ENCODE assay signal across 9 mouse cellular contexts in genomic region chr10:6916545-6917257, GRCm38 (mm10).
A peak's percentile ranks its signal among the peaks of the same experiment; 100 is the strongest.
DNase-seq lines count a peak whose midpoint lies in the region; ATAC-seq and TF ChIP-seq lines count a peak whose summit lies in the region.
"Had no signal": no experiment of that assay in that cellular context is flagged by ENCODE, and none has a peak within 500 bp of the region (broad histone marks: within the 10 kb centered on the region; RNA-seq: fewer than 3 reads in every experiment).

No protein-coding gene starts in this region.

- no peak for ATAC-seq in intestine, embryonic 14.5 days (replicated peaks; ENCODE audit: low FRiP score, low TSS enrichment, low read depth)
- ATAC-seq in intestine, postnatal 0 days = no peak
- ATAC-seq in embryonic facial prominence, embryonic 12.5 days (ENCODE audit: insufficient number of reproducible peaks, insufficient read depth, low FRiP score, low TSS enrichment) = no peak; the same call in 1 of the 2 replicates
- peak; percentile 93 for ATAC-seq in hindbrain, embryonic 16.5 days
- ATAC-seq in midbrain, embryonic 14.5 days (ENCODE audit: low FRiP score, low TSS enrichment) = peak; percentile 63; the same call in 1 of the 2 replicates

- H3K4me3 ChIP-seq in intestine, embryonic 14.5 days (ENCODE audit: low read depth, low read length) = no peak overlapping the region
- no peak overlapping the region for H3K4me3 ChIP-seq in intestine, postnatal 0 days (ENCODE audit: low read depth, low read length)
- H3K4me3 ChIP-seq in embryonic facial prominence, embryonic 12.5 days = no peak overlapping the region
- no peak overlapping the region for H3K4me3 ChIP-seq in hindbrain, embryonic 16.5 days (ENCODE audit: low read length)
- no peak overlapping the region for H3K4me3 ChIP-seq in midbrain, embryonic 14.5 days (replicated peaks; ENCODE audit: low read depth, low read length)
- H3K4me3 ChIP-seq: heart, embryonic 13.5 days had no signal

- no peak for DNase-seq in intestine, embryonic 14.5 days (ENCODE audit: low spot score)
- DNase-seq in left cerebral cortex, adult 9 months (ENCODE audit: low spot score in 2 of 2) = peak; percentile 83 to 89
- peak; percentile 81 for DNase-seq in midbrain, embryonic 14.5 days
- no peak for DNase-seq in testis, postnatal 14 days (ENCODE audit: low spot score)
- DNase-seq in gastrocnemius, postnatal 14 days = no peak

- peak overlapping the region; percentile 3; the same call in 1 of the 2 replicates for H3K4me2 ChIP-seq in intestine, embryonic 14.5 days (ENCODE audit: low read length)
- no peak overlapping the region for H3K4me2 ChIP-seq in intestine, postnatal 0 days (replicated peaks; ENCODE audit: low read depth)
- no peak overlapping the region; the same call in 1 of the 2 replicates for H3K4me2 ChIP-seq in embryonic facial prominence, embryonic 12.5 days (replicated peaks)
- H3K4me2 ChIP-seq in hindbrain, embryonic 16.5 days (ENCODE audit: low read length) = peak overlapping the region; percentile 44
- peak overlapping the region; percentile 26 for H3K4me2 ChIP-seq in midbrain, embryonic 14.5 days (ENCODE audit: low read length)
- H3K4me2 ChIP-seq: heart, embryonic 13.5 days had no signal

- no peaks in the 10 kb centered on the region for H3K27me3 ChIP-seq in intestine, embryonic 14.5 days (replicated peaks; ENCODE audit: control insufficient read depth, insufficient read depth, low read length)
- H3K27me3 ChIP-seq in intestine, postnatal 0 days (replicated peaks; ENCODE audit: control insufficient read depth, insufficient read depth, low read length) = no peaks in the 10 kb centered on the region
- no peaks in the 10 kb centered on the region for H3K27me3 ChIP-seq in embryonic facial prominence, embryonic 12.5 days
- no peaks in the 10 kb centered on the region for H3K27me3 ChIP-seq in hindbrain, embryonic 16.5 days (replicated peaks; ENCODE audit: control insufficient read depth, insufficient read depth, low read length)
- no peaks in the 10 kb centered on the region for H3K27me3 ChIP-seq in midbrain, embryonic 14.5 days (ENCODE audit: control insufficient read depth, insufficient read depth, low read length)
- H3K27me3 ChIP-seq: heart, embryonic 13.5 days had no signal

- intact Hi-C loops in gastrocnemius, postnatal 14 days (cut with DNase I; ENCODE audit: low total_unique reads) = no loop called here

- H3K4me1 ChIP-seq in intestine, embryonic 14.5 days (replicated peaks; ENCODE audit: control insufficient read depth, insufficient read depth, low read length) = no peaks in the 10 kb centered on the region
- 0 out of 2 replicates have a peak, but pooled peaks cover 2% of the 10 kb centered on the region for H3K4me1 ChIP-seq in intestine, postnatal 0 days (replicated peaks; ENCODE audit: control insufficient read depth, insufficient read depth, low read length)
- H3K4me1 ChIP-seq in embryonic facial prominence, embryonic 12.5 days = peaks cover 7% of the 10 kb centered on the region
- H3K4me1 ChIP-seq in hindbrain, embryonic 16.5 days (ENCODE audit: control insufficient read depth, insufficient read depth, low read depth, low read length) = peaks cover 7% of the 10 kb centered on the region
- H3K4me1 ChIP-seq in midbrain, embryonic 14.5 days (ENCODE audit: control insufficient read depth, insufficient read depth, low read length) = peaks cover 10% of the 10 kb centered on the region; the same call in 1 of the 2 replicates
- H3K4me1 ChIP-seq: heart, embryonic 13.5 days had no signal

- H3K9ac ChIP-seq in intestine, embryonic 14.5 days (ENCODE audit: low read length) = no peak overlapping the region
- H3K9ac ChIP-seq in intestine, postnatal 0 days (ENCODE audit: low read depth, low read length) = no peak overlapping the region
- no peak overlapping the region for H3K9ac ChIP-seq in embryonic facial prominence, embryonic 12.5 days
- no peak overlapping the region for H3K9ac ChIP-seq in hindbrain, embryonic 16.5 days (ENCODE audit: low read depth, low read length)
- H3K9ac ChIP-seq in midbrain, embryonic 14.5 days (replicated peaks; ENCODE audit: low read length) = no peak overlapping the region
- H3K9ac ChIP-seq: heart, embryonic 13.5 days had no signal

- 33% methylated on average over 6 of the region's 6 CpGs for WGBS in intestine, embryonic 14.5 days
- WGBS in intestine, postnatal 0 days = 34% methylated on average over 6 of the region's 6 CpGs
- 5% methylated on average over 6 of the region's 6 CpGs for WGBS in embryonic facial prominence, embryonic 12.5 days
- 9% methylated on average over 6 of the region's 6 CpGs for WGBS in hindbrain, embryonic 16.5 days
- 1% methylated on average over 6 of the region's 6 CpGs for WGBS in midbrain, embryonic 14.5 days

- H3K9me3 ChIP-seq in intestine, embryonic 14.5 days (ENCODE audit: control insufficient read depth, low read length) = no peaks in the 10 kb centered on the region
- no peaks in the 10 kb centered on the region for H3K9me3 ChIP-seq in intestine, postnatal 0 days (ENCODE audit: control insufficient read depth)
- no peaks in the 10 kb centered on the region for H3K9me3 ChIP-seq in embryonic facial prominence, embryonic 12.5 days
- no peaks in the 10 kb centered on the region for H3K9me3 ChIP-seq in hindbrain, embryonic 16.5 days (ENCODE audit: control insufficient read depth, low read length)
- H3K9me3 ChIP-seq in midbrain, embryonic 14.5 days (ENCODE audit: control insufficient read depth, low read length) = no peaks in the 10 kb centered on the region
- H3K9me3 ChIP-seq: heart, embryonic 13.5 days had no signal

- no peak for TF ChIP-seq CTCF in intestine, postnatal 0 days (IDR thresholded peaks at IDR 0.05; ENCODE audit: low read depth)

- H3K36me3 ChIP-seq in intestine, embryonic 14.5 days (ENCODE audit: control insufficient read depth, insufficient read depth, low read length) = no peaks in the 10 kb centered on the region
- H3K36me3 ChIP-seq in intestine, postnatal 0 days (ENCODE audit: control insufficient read depth, insufficient read depth) = no peaks in the 10 kb centered on the region
- H3K36me3 ChIP-seq in embryonic facial prominence, embryonic 12.5 days = no peaks in the 10 kb centered on the region
- no peaks in the 10 kb centered on the region for H3K36me3 ChIP-seq in hindbrain, embryonic 16.5 days (ENCODE audit: control insufficient read depth, insufficient read depth, low read length)
- H3K36me3 ChIP-seq in midbrain, embryonic 14.5 days (ENCODE audit: control insufficient read depth, insufficient read depth, low read length) = no peaks in the 10 kb centered on the region
- H3K36me3 ChIP-seq: heart, embryonic 13.5 days had no signal

- peak overlapping the region; percentile 33; the same call in 1 of the 2 replicates for H3K27ac ChIP-seq in intestine, embryonic 14.5 days (ENCODE audit: low read depth)
- no peak overlapping the region for H3K27ac ChIP-seq in intestine, postnatal 0 days (ENCODE audit: low read depth, low read length)
- peak overlapping the region; percentile 61; the same call in 1 of the 2 replicates for H3K27ac ChIP-seq in embryonic facial prominence, embryonic 12.5 days
- peak overlapping the region; percentile 59 for H3K27ac ChIP-seq in hindbrain, embryonic 16.5 days (ENCODE audit: low read depth, low read length)
- H3K27ac ChIP-seq in midbrain, embryonic 14.5 days (replicated peaks; ENCODE audit: low read depth, low read length) = peak overlapping the region; percentile 56
- H3K27ac ChIP-seq: heart, embryonic 13.5 days had no signal

Comparison
In these comparisons a context has a peak if more than half of its experiments do, and no peak if none do; other contexts are left out.
1. H3K4me2 ChIP-seq: peak in intestine, embryonic 14.5 days (single experiment), hindbrain, embryonic 16.5 days (single experiment) and midbrain, embryonic 14.5 days (single experiment); none in intestine, postnatal 0 days (single experiment) and embryonic facial prominence, embryonic 12.5 days (single experiment).
2. ATAC-seq: peak in hindbrain, embryonic 16.5 days (single experiment) and midbrain, embryonic 14.5 days (single experiment); none in intestine, embryonic 14.5 days (single experiment), intestine, postnatal 0 days (single experiment) and embryonic facial prominence, embryonic 12.5 days (single experiment).
3. DNase-seq: peak in left cerebral cortex, adult 9 months (2 of 2) and midbrain, embryonic 14.5 days (single experiment); none in intestine, embryonic 14.5 days (single experiment), testis, postnatal 14 days (single experiment) and gastrocnemius, postnatal 14 days (single experiment).